Mouse (Mus musculus) kidney, postnatal 36 days (tissue): ENCODE results near the gene Hist1h2aa.

Source experiments
- DNase-seq, 2 experiments: peaks; one replicate each; pipeline ENCODE4 v3.0.0; 2021 to 2022; ENCODE audit warnings: mixed read lengths in 2 of 2

Hist1h2aa gene

DNA sequence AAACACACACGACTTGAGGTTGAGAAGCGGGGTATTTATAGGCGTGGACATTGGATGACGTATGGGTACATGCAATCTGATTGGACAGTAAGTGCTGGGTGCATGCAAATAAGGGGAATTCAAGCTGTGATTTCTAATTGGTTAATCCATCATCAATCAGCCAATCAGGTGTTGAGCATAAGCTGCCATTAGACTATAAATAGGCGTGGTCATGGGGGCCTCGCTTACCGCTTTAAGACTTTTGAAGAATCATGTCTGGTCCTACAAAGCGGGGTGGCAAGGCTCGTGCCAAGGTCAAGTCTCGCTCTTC, at the start of gene Hist1h2aa:
TSS of gene Hist1h2aa (plus strand) at position 252 of the 310 bp plus-strand sequence.
- no peak for DNase-seq

DNA sequence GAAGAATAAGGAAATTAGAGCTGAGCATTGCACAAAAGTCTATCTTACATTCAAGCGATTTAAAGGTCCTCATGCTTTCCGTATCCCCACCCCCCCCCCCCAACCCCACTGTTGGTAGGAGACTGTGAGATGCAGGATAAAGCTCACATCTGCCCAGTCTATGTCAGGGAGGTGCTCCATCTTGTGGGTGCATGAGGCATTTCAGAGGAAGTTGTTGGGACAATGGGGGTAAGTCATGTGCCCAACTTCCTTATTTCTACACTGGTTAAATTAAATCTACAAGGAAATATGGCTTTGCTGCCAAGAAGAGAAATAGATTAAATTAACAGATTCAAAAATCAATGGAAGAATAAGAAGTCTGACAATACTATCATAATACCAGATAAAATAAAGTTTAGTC, 48.7 kb upstream of the Hist1h2aa start:
- DNase-seq = peak in 1 of 2 experiments; percentile 50

DNA sequence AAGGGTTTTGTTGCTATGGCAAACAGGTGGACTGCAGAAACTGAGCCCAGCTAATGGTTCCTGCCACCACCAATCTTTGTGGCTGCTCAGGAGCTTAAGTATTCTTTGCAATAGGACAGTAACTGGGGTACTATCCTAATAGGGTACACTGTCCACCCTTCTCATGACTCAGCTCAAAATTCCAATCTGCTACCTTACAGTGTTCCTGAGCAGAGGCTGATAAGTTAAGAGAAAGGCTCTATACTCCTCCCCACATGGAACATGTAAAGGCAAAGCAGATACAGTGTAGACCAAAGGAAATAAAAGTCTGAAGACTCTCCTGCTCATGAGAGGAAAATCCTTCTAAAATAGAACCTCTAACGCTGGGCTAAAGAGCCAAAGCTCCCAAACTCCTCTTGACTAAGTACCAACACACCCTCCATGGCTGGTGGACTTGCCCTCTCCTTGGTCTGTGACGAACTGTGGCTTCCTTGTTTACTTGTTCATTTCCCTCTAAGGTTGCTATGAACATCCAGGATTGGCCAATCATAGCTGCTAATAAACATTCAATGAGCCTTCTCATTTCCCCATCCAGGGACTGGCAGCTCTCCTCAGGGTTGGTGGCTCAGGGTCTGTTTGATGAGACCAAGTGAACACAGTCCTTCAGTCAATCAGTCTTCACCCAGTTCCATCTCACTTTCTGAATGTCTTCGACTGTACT, 47.1 kb upstream of the Hist1h2aa start:
- DNase-seq = no peak

DNA sequence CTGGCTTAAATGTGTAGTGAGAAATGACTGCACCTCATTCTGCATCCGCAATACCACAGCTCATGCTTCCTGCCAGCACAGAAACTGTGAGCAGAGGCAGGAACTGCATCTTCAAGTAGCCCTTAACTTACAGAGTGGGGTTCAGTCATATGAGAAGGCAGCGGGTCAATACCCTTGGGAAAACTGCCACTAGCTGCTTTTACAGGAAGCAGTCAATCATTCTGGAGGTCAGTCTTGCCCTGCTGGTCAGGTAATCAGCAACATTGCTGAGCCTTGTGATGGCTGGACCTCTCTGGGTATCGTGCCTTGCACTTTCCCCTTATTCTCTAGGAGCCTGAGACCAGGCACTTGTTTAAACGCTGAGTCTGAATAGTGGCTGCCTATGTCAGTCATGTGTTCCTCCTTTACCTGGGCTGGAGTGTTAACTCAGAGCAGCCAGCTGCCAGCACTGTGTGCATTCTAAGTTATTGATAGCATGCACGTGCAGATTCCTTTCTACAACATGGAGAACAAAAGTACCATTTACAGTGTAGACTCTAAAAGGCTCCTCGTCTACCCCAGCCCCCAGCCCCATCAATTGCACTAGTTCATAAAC, 45.2 kb upstream of the Hist1h2aa start:
- peak; percentile 61 to 66 for DNase-seq

DNA sequence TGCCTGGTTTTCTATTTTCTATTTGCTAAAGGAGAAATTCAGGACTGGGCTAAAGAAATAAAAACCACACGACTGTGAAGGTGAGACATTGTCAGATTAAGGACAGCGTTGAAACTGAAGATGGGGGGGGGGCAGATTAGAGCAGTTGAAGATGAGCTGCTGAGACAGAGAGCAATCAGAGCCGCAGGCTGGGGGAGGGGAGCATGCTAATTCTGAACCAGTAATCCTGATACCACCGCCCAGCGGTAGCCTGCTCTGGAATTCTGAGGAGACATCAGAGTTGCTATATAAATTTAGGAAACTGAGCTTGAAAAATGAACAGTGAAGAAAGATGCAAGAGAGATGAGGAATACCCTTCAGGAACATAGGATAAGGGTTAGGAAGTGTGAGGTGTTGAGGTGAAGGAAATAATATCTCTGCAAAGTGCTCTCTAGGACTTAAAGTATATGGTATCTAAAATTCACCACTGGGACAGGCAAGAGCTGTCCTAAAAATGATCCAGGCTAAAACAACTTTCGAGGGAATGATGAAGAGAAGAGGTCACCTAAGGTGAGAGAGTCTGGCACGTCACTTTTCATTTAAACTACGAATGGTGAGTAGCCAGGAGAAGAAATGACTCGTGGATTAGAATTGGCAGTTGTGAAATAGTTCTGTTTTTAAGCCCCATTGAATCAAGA, 41.5 kb upstream of the Hist1h2aa start:
- DNase-seq = no peak

DNA sequence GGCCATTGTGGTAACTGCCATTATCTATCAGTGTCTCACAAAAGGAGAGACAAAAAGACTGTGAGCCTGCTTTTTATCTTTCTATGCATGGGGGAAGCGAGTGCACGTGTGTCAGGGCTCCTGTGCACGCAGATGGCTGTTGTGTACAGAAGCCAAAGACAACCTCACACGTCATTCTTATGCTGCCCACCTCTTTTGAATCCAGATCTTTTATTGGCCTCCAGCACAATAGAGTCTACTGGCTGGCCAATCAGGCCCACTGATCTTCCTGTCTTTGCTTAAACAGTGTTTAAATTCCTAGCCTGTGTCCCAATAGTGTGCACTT, 41.0 kb upstream of the Hist1h2aa start:
- DNase-seq = no peak

DNA sequence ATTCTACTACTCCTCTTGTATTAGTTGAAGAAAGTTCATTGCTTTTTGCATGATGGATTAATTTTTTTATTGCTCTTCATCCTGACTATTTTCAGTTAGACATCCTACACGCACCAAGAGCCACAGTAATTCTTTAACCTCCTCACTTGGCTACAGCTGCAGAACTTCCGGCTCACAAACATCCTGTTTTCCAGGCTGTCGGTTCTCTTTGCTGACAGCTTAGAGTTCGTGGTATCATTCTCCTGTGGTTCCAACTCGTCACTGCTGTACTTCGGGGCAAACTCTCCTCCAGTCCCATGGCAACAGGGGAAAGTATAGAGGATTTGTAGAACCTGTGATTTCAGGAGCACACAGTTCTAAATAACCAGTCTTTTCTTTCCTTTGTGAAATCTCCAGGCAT, 36.0 kb upstream of the Hist1h2aa start:
- peak; percentile 29 to 38 for DNase-seq

DNA sequence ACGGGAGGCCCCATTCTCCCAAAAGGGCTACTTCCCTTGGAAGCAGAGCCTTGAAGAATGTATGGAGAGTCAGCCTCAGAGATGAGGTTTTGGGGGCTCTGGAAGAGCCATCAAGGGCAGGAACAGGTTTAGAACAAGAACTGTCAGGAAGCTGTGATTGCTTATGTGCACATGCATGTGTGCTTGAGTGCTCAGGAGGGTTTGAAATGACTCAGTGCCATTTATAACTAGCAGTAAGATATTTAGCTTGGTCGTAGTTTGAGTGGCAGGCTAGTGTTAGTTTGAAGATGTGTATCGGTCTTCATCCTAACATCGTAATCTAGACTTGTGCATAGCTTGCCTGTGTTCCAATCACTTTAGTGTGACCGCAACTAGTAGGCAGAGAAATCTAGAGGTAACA, 27.4 kb upstream of the Hist1h2aa start:
- DNase-seq = no peak

DNA sequence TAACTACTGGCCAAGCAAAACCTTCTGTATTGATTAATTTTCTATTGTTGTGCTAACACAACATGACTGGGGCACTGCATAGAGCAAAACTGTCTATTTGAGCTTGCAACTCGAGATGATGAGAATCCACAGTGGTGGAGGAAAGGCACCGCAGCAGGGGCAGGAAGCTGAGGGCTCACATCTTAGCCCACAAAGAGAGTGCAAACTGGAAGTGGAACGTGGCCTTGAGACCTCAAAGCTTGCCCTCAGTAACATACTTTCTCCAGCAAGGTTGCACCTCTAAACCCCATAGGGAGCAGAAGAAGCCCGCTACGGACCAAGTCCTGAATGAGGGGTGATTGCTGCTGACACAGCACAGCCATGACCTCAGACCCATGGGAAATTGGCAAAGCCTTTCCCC, 24.1 kb upstream of the Hist1h2aa start:
- DNase-seq = no peak

DNA sequence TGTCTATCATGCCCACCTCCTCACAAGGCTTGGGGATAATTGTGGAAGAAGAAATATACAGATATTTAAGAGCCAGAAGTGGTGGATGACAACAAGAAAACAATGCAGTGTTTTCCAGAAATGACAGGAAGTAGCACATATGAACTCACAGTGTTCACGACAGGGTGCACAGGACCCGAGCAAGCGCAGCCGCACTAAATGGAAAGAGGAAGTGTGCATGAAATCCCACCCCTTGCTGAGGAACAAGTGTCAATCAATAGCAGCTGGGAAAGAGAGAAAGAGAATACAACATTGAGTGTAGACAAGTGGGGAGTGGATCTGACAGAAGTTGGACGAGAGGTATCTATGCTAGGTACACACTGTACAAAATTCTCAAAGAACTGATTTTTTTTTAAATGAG, 22.9 kb upstream of the Hist1h2aa start:
- DNase-seq = no peak

DNA sequence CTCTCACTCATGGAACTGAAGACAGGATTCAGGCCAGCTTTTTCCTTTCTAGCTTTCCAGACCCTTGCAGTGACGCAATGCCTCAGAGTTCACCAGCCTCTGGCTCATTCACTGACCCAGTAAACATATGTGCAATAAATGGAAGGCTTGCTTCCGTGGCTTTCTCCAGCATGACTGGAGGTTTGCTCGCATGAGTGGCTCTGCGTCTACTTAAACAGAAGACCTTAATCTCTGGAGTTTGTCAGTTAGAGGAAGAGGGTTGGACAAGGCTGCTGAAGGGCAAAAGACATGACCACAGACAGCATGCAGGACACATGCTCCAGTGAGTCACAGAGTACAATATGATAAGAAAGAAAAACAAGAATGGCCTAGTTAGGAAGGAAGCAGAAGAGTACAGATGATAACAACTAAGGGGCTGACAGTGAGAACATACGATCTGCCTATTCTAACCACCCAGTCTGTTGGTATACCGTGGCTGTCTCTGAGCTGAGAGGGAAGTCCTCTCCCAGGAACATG, 20.4 kb upstream of the Hist1h2aa start:
- peak; percentile 22 to 41 for DNase-seq

DNA sequence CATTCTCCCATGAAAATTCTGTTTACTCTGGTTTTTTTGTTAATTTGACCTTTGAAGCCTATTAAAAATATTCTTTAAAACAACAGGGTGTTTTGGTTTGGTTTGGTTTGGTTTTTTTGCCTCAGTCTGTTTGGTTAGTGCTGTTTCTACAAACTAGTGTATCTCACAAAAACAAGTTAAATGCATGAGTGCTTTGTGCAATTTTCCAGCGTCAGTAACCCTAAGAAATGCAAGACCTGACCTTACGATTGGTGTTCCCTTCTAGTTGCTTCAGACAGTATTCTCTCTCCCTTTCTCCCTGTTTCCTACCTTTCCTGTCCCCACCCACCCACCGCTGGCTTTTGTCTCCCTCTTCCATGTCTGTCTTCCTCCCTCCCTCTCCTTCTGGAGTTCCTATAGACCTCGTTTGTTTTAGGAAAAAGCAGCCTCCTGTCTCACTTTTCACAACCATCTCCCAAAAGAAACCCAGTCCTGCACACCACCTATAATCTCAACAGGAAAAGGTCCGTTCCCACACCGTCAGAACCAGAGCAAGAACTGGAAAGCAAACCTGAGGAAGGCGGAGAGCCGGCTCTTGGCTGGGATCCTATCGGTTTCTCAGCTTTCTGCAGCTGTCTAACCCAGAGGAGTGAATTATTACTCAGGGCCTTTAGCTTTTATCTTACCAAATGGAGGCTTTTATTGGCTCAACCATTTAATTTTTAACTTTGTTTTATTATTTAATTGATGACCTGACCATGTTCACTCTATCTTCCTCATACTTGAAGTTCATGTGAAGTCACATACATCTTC, 19.7 kb upstream of the Hist1h2aa start, which contains the start of gene Slc17a4:
TSS of gene Slc17a4 (minus strand) at position 634 of the 792 bp plus-strand sequence.
- DNase-seq = peak; percentile 36 to 45

DNA sequence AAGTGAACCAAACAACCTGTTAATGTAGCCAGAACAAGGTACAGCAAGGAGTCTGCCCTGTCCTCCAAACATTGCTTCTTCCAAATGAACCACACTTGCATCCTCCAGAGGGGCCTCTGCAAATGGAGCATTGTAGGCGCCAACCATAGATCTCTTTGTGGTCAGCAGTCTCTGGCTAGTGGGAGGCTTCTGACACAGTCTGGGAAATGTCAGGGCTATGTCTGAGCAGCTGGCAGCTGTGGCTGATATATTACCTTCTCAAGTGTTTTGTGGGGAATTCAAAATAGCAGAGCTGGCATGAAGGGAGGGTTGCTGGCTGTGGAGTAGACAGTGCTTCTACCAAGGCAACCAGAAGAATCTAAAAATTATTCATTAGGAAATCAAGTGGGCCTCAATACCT, 18.1 kb upstream of the Hist1h2aa start:
- no peak for DNase-seq

DNA sequence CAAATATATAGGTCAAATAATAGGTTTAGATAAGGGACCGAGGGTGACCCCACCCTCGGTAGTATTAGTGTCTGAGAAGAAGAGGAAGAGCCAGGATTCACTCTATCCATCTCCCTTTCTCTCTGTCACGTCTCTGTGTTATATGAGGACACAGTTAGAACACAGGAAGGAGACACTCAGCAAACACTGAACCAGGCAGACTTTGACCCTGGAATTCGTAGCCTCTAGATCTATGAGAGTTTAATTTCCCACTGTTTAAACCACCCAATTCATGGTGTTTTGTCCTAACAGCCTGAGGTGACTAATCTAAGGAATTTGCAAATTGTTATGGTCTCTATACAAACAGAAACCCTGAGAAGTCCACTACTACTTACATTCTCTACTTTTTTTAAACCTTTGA, 16.6 kb upstream of the Hist1h2aa start:
- DNase-seq = peak; percentile 32 to 35

DNA sequence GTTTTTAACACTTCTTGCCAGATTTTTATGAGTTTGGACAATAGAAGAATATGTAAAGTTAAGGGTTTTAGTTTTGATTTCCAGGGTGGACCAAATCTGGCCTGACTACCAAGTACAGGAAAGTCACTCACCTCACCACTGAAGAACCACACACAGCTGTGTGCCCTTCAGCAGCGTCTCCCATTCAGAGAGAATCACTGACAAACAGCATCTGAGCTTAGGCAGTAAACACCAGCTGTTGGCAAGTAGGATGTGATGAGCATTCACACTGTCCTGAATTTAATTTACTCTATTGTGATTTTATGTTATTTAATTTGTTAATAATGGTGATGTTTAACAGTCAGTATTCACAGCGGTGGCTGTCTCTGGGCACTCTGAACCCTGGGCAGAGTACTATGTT, 8.5 kb upstream of the Hist1h2aa start:
- DNase-seq = no peak

DNA sequence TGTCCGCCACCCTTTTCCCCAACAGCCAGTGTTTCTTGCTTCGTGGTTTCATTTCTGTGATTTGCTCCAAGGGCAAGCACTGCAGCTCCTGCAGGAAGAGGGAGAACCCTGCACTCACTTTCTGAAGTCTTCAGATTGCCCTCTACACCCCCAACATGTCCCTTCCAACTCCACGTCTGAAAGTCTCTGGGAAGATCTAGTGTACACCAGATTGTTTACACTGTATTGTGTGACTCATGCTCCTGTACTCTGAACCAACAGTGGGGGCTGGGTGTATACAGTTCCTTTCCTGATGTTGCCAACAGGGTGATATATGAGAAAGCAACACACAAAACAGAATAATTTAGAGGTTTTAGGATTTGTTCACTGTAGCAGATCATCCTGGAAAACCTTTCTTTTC, 5.6 kb upstream of the Hist1h2aa start:
- no peak for DNase-seq

DNA sequence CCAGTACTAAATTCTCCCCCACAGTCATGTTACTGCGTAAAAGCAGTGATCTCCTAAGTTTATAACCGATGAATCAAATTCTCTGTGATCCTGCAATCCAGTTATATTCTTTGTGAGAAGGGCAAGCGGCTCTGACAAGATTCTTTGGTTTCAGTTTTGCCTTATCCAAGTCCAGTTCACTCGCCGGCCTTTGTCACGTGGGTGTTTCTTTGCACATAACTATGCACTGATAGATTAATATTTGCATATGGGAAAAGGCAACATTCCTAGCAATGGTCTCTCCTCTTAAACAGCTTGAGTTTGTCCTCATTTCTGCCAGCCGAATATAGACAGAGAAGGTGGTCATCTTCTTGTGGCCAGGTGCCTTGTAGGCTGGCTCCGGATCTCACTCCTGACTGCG, 3.8 kb upstream of the Hist1h2aa start:
- DNase-seq = no peak

DNA sequence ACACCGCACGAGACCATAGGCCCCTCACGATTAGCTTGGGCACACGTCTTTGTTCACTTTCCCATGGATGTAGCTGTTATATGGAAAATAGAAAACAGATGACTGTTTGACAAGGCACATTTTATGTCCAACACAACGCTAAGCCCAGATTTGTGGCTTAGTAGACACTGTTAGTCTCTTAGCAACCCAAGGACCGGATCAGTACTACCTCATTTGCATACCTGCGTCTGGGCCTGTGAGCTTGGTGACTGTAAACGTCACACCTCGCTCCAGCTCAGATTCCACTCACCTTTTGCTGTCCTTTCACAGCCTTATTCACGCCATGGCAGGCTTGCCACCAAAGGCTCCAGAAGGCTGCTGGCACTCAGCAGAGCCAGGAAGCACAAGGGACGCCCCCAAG, 3.4 kb upstream of the Hist1h2aa start:
- DNase-seq = no peak

DNA sequence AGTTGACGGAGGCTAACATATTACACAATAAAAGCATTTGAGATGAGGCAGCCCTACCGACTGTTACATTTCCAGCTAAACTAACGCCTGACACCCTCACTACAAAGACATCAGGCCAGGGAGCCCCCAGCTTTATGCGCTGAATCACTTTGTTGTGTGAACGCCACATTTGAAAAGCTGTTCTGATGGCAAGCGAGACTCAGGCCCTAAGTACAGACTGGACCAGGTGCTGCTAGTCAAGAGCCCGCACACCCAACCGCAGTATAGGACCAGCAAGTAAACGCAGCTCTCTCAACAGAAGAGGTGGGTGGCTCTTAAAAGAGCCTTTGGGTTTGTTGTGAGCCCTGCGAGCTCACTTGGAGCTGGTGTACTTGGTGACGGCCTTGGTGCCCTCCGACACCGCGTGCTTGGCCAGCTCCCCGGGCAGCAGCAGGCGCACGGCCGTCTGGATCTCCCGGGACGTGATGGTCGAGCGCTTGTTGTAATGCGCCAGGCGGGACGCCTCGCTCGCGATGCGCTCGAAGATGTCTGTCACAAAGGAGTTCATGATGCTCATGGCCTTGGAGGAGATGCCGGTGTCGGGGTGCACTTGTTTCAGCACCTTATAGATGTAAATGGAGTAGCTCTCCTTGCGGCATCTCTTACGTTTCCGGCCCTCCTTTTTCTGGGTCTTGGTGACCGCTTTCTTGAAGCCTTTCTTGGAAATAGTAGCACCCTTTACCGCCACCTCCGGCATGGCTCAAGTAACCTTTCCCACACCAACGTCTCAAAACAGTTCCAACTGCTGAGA, 646 bp upstream of the Hist1h2aa start, which contains the start of gene Hist1h2ba:
TSS of gene Hist1h2ba (minus strand) at position 736 of the 790 bp plus-strand sequence.
- DNase-seq = no peak

DNA sequence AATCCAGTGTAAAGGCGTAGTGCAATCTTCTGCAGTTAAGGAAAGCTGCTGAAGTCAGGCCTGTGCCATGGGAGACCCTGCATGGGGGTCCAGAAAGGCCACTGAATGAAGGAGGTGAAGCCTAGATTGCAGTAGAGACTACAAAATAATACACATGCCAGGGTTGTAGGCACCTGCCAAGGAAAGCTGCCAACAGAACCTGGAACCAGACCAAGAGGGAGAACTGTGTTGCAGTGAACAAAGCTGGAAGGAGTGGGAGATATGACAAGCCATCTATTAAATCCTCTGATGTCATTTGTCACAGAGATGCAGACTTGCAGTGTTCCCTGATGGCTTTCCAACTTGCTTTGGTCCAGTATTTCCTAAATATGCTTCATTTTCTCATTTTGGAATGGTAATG, 4.4 kb downstream of the Hist1h2aa start:
- DNase-seq = peak; percentile 64 to 82

DNA sequence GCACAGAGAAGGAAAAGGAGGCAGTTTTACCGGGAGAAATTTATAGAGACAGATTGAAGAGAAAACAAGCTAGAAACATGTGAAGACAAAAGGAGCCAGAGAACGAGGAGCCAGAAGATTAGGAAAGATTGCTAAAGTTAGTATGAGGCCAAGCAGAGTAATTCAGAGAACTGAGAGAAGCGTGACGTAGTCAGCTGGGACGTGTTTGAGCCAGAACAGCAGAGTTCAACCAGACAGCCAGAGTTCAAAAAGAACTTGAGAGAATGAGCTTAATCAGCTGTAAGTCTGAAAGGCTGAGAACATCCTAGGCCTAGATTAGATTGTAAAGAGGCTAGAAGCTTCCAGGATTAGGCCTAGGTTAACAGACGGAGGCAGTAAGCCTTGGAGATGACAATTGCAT, 6.0 kb downstream of the Hist1h2aa start:
- peak; percentile 24 to 41 for DNase-seq

DNA sequence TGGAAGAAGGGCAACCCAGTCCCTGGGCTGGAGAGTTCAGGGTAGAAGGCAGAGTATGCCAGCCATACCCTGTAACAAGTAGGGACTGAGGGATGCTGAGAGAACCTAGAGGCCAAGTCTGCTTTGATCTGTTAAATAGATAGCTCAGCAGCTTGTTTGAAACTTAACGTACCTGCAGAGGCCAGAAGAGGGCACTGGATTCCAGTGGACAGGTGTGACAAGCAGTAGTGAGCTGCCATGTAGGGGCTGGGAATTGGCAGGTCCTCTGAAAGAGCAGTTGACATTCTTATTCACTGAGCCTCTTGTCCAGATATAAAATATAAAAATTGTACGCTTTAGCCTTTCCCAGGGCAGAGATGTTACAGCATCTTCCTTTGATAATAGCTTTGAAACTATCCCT, 8.6 kb downstream of the Hist1h2aa start:
- no peak for DNase-seq
